8 mouse cellular contexts compared by ENCODE assay signal in genomic region chr17:4974736-4975135, GRCm38 (mm10). TPM values are rescaled to one million over a fixed set of nuclear protein-coding genes. Genes with fewer than 3 reads are reported as not detected.
DNase-seq lines count a peak whose midpoint lies in the region; ATAC-seq and TF ChIP-seq lines count a peak whose summit lies in the region.

No protein-coding gene starts in this region.

- intact Hi-C loops in heart, postnatal 25 days (cut with DNase I), result loop anchor here (10.0 kb wide), 1 partner anchor 190 kb away; no protein-coding TSS in a partner anchor
- intact Hi-C loops in left cerebral cortex, postnatal 36 days (cut with DNase I), result no loop called here

- WGBS in midbrain, postnatal 0 days, result 73% methylated on average over 11 of the region's 11 CpGs
- 86% methylated on average over 11 of the region's 11 CpGs for WGBS in midbrain, embryonic 11.5 days
- WGBS in liver, postnatal 0 days (ENCODE audit: insufficient replicate concordance), result 76% methylated on average over 11 of the region's 11 CpGs

- no peaks in the 10 kb centered on the region for H3K27me3 ChIP-seq in midbrain, postnatal 0 days (ENCODE audit: insufficient read depth, low read length)
- H3K27me3 ChIP-seq in midbrain, embryonic 11.5 days (ENCODE audit: control insufficient read depth, insufficient read depth, low read length), result no peaks in the 10 kb centered on the region
- H3K27me3 ChIP-seq in liver, postnatal 0 days (ENCODE audit: insufficient read depth, low read length), result no peaks in the 10 kb centered on the region

- H3K36me3 ChIP-seq in midbrain, postnatal 0 days (ENCODE audit: insufficient read depth, low read length), result no peaks in the 10 kb centered on the region
- H3K36me3 ChIP-seq in midbrain, embryonic 11.5 days (ENCODE audit: control insufficient read depth, insufficient read depth, low read length), result no peaks in the 10 kb centered on the region
- H3K36me3 ChIP-seq in liver, postnatal 0 days (replicated peaks; ENCODE audit: insufficient read depth, low read length), result no peaks in the 10 kb centered on the region

- H3K9me3 ChIP-seq in midbrain, postnatal 0 days (ENCODE audit: low read length), result no peaks in the 10 kb centered on the region
- no peaks in the 10 kb centered on the region for H3K9me3 ChIP-seq in midbrain, embryonic 11.5 days (ENCODE audit: control insufficient read depth, low read length)
- H3K9me3 ChIP-seq in liver, postnatal 0 days (ENCODE audit: low read length), result no peaks in the 10 kb centered on the region

- H3K9ac ChIP-seq in midbrain, postnatal 0 days (replicated peaks; ENCODE audit: low read length, poor library complexity, severe bottlenecking), result no peak overlapping the region
- H3K9ac ChIP-seq in midbrain, embryonic 11.5 days (ENCODE audit: low read length), result no peak overlapping the region
- H3K9ac ChIP-seq in liver, postnatal 0 days (replicated peaks), result no peak overlapping the region

- no peak overlapping the region for H3K4me3 ChIP-seq in midbrain, postnatal 0 days (ENCODE audit: low read depth, low read length)
- no peak overlapping the region for H3K4me3 ChIP-seq in midbrain, embryonic 11.5 days (ENCODE audit: low read depth, low read length)
- H3K4me3 ChIP-seq in liver, postnatal 0 days (ENCODE audit: low read depth, low read length), result no peak overlapping the region

- H3K27ac ChIP-seq in midbrain, postnatal 0 days (ENCODE audit: low read depth, low read length), result no peak overlapping the region
- H3K27ac ChIP-seq in midbrain, embryonic 11.5 days (ENCODE audit: low read depth, low read length), result no peak overlapping the region
- no peak overlapping the region for H3K27ac ChIP-seq in liver, postnatal 0 days (ENCODE audit: low read depth)

- no peak for TF ChIP-seq EP300 in liver, postnatal 0 days (IDR thresholded peaks at IDR 0.05; ENCODE audit: low read depth)

- H3K4me1 ChIP-seq in midbrain, postnatal 0 days (ENCODE audit: insufficient read depth, low read length), result no peaks in the 10 kb centered on the region
- H3K4me1 ChIP-seq in midbrain, embryonic 11.5 days (ENCODE audit: control insufficient read depth, insufficient read depth, low read length), result no peaks in the 10 kb centered on the region
- H3K4me1 ChIP-seq in liver, postnatal 0 days (ENCODE audit: insufficient read depth), result no peaks in the 10 kb centered on the region

- peak; percentile 84 for DNase-seq in midbrain, postnatal 0 days (ENCODE audit: low spot score)
- DNase-seq in midbrain, embryonic 11.5 days (ENCODE audit: low spot score, missing footprints), result no peak
- peak; percentile 95 to 96 for DNase-seq in cerebellum, postnatal 25 days
- DNase-seq in heart, postnatal 25 days (ENCODE audit: low spot score), result peak; percentile 83
- peak; percentile 36 to 53 for DNase-seq in left cerebral cortex, postnatal 36 days (ENCODE audit: low spot score in 2 of 2)
- peak; percentile 28 to 30 for DNase-seq in right cerebral cortex, postnatal 36 days (ENCODE audit: low spot score in 2 of 2)
- DNase-seq in liver, postnatal 0 days, result no peak

- no peak for ATAC-seq in midbrain, postnatal 0 days (ENCODE audit: low FRiP score)
- ATAC-seq in midbrain, embryonic 11.5 days (ENCODE audit: low FRiP score), result no peak
- ATAC-seq in granulocyte monocyte progenitor cell, adult 5-6 weeks (replicated peaks; ENCODE audit: poor library complexity, severe bottlenecking), result no peak
- no peak for ATAC-seq in liver, postnatal 0 days

- no peak for TF ChIP-seq CTCF in midbrain, postnatal 0 days (IDR thresholded peaks at IDR 0.05)
- no peak for TF ChIP-seq CTCF in liver, postnatal 0 days (IDR thresholded peaks at IDR 0.05; ENCODE audit: low read depth)

- no peak overlapping the region for H3K4me2 ChIP-seq in midbrain, postnatal 0 days (ENCODE audit: low read depth, low read length, poor library complexity, severe bottlenecking)
- H3K4me2 ChIP-seq in midbrain, embryonic 11.5 days, result no peak overlapping the region
- H3K4me2 ChIP-seq in liver, postnatal 0 days (ENCODE audit: low read depth, low read length), result no peak overlapping the region

RNA-seq across cellular contexts. Expression of gene Arid1b, which starts 19.4 kb away (rescaled TPM):
- total RNA-seq in midbrain, postnatal 0 days (2014; rRNA removed), result 62.0 and 73.3 TPM in 2 replicates
- polyA plus RNA-seq in midbrain, postnatal 0 days (2015; fragmentation: Nextera tagmentation; extraction: Ambion mirVana), result 10.1 and 11.9 TPM in 2 replicates
- polyA plus RNA-seq in midbrain, embryonic 11.5 days (2014; fragmentation: Nextera tagmentation; extraction: Ambion mirVana), result 11.6 and 12.2 TPM in 2 replicates
- 10 to 100 TPM; 28.2 to 32.0 TPM for total RNA-seq in heart, postnatal 25 days (2021)
- 10 to 100 TPM; 77.5 to 90.0 TPM for total RNA-seq in left cerebral cortex, postnatal 36 days (2021)
- total RNA-seq in granulocyte monocyte progenitor cell, adult 5-6 weeks (2014; fragmentation: Nextera tagmentation), result 39.2 and 51.1 TPM in 2 replicates
- 24.1 and 29.4 TPM in 2 replicates for total RNA-seq in granulocyte monocyte progenitor cell, adult 5-6 weeks (2017)
- polyA plus RNA-seq in liver, postnatal 0 days (2015; fragmentation: Nextera tagmentation; extraction: Ambion mirVana), result 1.9 and 2.2 TPM in 2 replicates

Comparison
In these comparisons a context has a peak if more than half of its experiments do, and no peak if none do; other contexts are left out.
1. DNase-seq: peak in midbrain, postnatal 0 days (single experiment), cerebellum, postnatal 25 days (2 of 2), heart, postnatal 25 days (single experiment), left cerebral cortex, postnatal 36 days (2 of 2) and right cerebral cortex, postnatal 36 days (2 of 2); none in midbrain, embryonic 11.5 days (single experiment) and liver, postnatal 0 days (single experiment).